Mouse (Mus musculus) MEL (cell line): ENCODE results near the gene Fam13c.

ENCODE experiments used
- CHD1 ChIP-seq: IDR thresholded peaks from 2 replicates; pipeline ENCODE4 v1.6.1; 2012; ENCODE audit warnings: low read depth, mild to moderate bottlenecking, inconsistent platforms, low read length, improper control_type of control experiment
- CTCF ChIP-seq, 3 experiments: IDR thresholded peaks in 2 of 3; conservative IDR thresholded peaks in 1 of 3; 2 replicates each; pipeline ENCODE4 v1.5.1; 2011 to 2012; ENCODE audit warnings: low read length in 3 of 3, low read depth in 2 of 3, mild to moderate bottlenecking in 2 of 3, improper control_type of control experiment in 1 of 3, inconsistent platforms in 1 of 3, mixed read lengths in 1 of 3, moderate library complexity in 1 of 3; ENCODE audit not compliant: control insufficient read depth in 1 of 3, insufficient read depth in 1 of 3, poor library complexity in 1 of 3, severe bottlenecking in 1 of 3
- GATA1 ChIP-seq: IDR thresholded peaks from 2 replicates; pipeline ENCODE4 v1.6.1; 2011; ENCODE audit warnings: low read depth, low read length, improper control_type of control experiment
- POLR2A ChIP-seq, 2 experiments: IDR thresholded peaks; 2 replicates each; pipeline ENCODE4 v1.6.1; 2011 to 2012; ENCODE audit warnings: low read length in 2 of 2, mild to moderate bottlenecking in 2 of 2, control low read depth in 1 of 2, improper control_type of control experiment in 1 of 2, low read depth in 1 of 2, moderate library complexity in 1 of 2; ENCODE audit not compliant: control insufficient read depth in 1 of 2, insufficient read depth in 1 of 2, poor library complexity in 1 of 2
- UBTF ChIP-seq: IDR thresholded peaks from 2 replicates; pipeline ENCODE4 v1.6.1; 2012; ENCODE audit warnings: low read depth, mild to moderate bottlenecking, inconsistent platforms, low read length, improper control_type of control experiment, moderate library complexity, borderline replicate concordance; ENCODE audit not compliant: insufficient read depth
- ZC3H11A ChIP-seq: IDR thresholded peaks from 2 replicates; pipeline ENCODE4 v1.6.1; 2012; ENCODE audit warnings: low read depth, mild to moderate bottlenecking, inconsistent platforms, low read length, improper control_type of control experiment

DNA sequence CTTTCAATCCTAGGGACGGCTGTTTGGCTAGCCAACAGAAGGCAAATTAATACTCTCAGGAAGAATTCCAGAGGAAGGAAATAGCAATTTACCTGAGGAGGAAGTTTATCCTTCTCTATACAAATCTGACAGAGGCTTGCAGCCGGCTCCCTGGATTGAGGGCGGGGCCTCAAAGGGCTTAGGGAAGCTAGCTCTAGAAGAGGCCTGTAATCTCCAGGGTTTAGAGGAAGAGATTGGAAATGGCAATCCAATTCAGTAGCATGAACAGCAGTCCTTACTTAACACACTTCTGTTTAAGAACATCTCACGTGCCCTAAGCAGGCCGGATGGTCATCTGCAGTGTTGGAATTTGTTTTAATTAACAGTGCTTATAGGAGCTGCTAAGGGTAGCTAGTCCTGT is 81.1 kb downstream of the Fam13c start:
- TF ChIP-seq CTCF (IDR thresholded peaks at IDR 0.05 in 2 of 3, conservative IDR thresholded peaks at IDR 0.05 in 1 of 3; ENCODE audit: control insufficient read depth in 1 of 3, insufficient read depth in 1 of 3, low read depth in 2 of 3, low read length in 3 of 3, poor library complexity in 1 of 3, severe bottlenecking in 1 of 3) (no peak), UBTF (no peak), POLR2A (IDR thresholded peaks at IDR 0.05; ENCODE audit: control insufficient read depth in 1 of 2, insufficient read depth in 1 of 2, low read depth in 1 of 2, low read length in 2 of 2, poor library complexity in 1 of 2) (no peak), GATA1 (no peak), CHD1 (no peak), ZC3H11A (no peak)
